Mouse (Mus musculus) heart, postnatal 0 days (tissue): ENCODE results near the gene Sbno2.

ENCODE experiments used
- CTCF ChIP-seq: IDR thresholded peaks from 2 replicates; pipeline ENCODE4 v1.5.1; 2016; ENCODE audit warnings: antibody characterized with exemption, control low read depth, low read depth
- EP300 ChIP-seq: IDR thresholded peaks from 2 replicates; pipeline ENCODE4 v1.6.1; 2016; ENCODE audit warnings: antibody characterized with exemption, low read depth

GRCm38 (mm10) chr10:80118552-80118951 lies 13.2 kb upstream of the Sbno2 start:
- TF ChIP-seq EP300: no peak
- no peak for TF ChIP-seq CTCF
